Mouse (Mus musculus) common myeloid progenitor, adult 5-6 weeks (primary cell): ENCODE measurements around the gene Vps37d. TPM values are rescaled to one million over a fixed set of nuclear protein-coding genes. Genes with fewer than 3 reads are reported as not detected.

Source experiments
- ATAC-seq: replicated peaks from 2 replicates; pipeline ENCODE4 v1.8.0; 2016; ENCODE audit warnings: low read depth, mild to moderate bottlenecking, moderate TSS enrichment, inconsistent platforms; ENCODE audit not compliant: poor library complexity, severe bottlenecking
- total RNA-seq: library from RNA; stranded (forward); fragments of 200-1000, 187-1606 nt; gene quantifications from 2 replicates; pipeline ENCODE4 v1.2.3, GENCODE M21; 2017

Vps37d gene
- total RNA-seq, 1 experiment from 2014 or later: not detected

- no peak for ATAC-seq
These were observed 42.3 kb downstream of the Vps37d start for GRCm38 (mm10) chr5:135035608-135036359.

GRCm38 (mm10) chr5:135034593-135034992 is 43.5 kb downstream of the Vps37d start:
- ATAC-seq: no peak

- no peak for ATAC-seq
These were observed 45.5 kb downstream of the Vps37d start for GRCm38 (mm10) chr5:135032581-135032980.

DNA sequence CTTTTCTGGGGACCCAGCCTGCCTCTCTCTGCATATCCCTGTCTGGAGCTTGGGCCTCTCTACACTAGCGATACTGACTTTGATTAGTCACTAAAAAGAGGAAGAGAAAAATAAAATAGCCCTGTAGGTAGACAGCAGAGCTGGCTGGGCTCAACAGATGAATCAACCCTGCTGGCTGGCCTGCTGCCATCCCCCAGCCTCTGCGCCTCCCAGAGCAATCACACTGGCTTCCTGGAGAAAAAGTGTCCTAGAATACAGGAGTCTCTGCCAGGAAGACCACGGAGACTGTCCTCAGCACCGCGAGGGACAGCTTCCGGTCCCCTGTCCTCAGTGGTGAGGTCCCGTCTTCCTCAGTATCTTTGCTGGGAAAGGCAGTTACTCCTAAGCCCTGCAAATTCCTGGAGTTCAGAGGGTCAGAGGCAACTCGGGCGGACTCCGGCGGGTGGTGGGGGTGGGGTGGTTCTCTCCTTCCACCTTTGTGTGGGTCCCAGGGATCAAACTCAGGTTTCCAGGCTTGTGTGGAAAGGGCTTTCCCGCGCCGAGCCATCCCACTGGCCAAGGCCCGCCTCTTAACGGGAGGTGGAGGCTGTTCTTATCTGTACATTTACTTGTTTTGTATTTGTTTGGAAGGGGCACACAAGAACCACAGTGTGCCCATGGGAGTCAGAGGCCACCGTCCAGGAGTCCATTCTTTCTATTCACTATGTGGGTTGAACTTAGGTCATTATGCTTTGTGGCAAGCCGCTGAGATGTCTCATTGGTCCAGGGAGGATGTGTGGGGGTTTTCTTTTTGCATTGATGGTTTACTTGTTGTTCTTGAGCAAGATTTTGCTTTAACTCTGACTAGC is 48.8 kb downstream of the Vps37d start:
- peak; percentile 69 for ATAC-seq

DNA sequence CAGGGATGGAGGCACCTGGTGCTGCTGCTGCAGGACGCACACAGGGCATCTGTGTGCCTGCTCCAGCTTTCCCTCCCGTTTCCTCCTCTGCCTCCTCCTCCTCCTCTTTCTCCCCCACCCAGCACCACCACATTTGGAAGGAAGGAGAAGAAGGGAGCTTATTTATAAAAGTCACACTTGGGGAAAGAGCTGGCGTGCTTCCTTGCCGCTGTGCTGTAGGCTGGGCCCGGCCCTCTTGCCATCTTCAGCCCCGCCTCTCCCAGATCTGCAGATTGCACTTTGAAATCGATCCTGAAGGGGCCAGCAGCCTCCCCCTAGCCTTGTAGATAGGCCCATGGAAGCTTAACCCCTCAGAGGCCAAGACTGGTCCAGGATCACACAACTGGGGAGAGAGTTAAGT is 52.2 kb downstream of the Vps37d start:
- no peak for ATAC-seq

DNA sequence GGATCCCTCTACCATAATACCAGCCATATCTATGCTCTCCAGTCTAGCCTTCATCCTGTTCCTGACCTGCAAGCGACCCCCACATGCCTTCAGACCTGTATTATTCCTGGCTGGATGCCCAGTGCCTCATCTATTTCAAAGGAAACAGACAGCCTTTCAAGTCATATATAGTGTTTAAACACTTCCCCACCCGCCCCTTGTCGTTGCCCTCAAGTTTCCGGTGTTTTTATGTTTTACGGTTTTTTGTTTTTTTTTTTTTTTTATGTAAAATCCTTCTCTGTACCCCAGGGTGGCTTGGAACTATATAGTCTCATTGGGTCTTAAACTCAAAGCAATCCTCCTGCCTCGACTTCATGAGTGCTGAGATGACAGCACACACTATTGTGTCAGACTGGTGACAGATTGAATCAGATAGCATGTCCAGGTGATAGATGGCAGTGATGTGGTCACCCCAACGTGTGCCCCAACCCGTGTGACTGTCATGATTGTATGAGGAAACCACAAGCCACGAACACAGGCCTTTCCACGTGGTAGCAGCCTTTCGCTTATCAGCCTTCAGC is 53.3 kb downstream of the Vps37d start:
- peak; percentile 48 for ATAC-seq

GRCm38 (mm10) chr5:135023344-135024173 is 54.5 kb downstream of the Vps37d start, which contains the start of gene Stx1a:
Gene Stx1a (plus strand): TSS chr5:135023482.
- ATAC-seq: peak; percentile 70

Other genes starting within 250 kb of the Vps37d start
- not detected in 2 replicates for gene Tmem270, start 171.5 kb downstream of the Vps37d start, total RNA-seq
- gene Cldn13, start 162.7 kb downstream of the Vps37d start, total RNA-seq: 30.1 and 31.1 TPM in 2 replicates
- 7.4 and 10.0 TPM in 2 replicates for gene Mettl27, start 145.9 kb downstream of the Vps37d start, total RNA-seq
- 0.92 TPM in 1 of 2 replicates, not detected in the other for gene Cldn4, start 131.3 kb downstream of the Vps37d start, total RNA-seq
- not detected in 2 replicates for gene Cldn3, start 92.1 kb downstream of the Vps37d start, total RNA-seq
- 37.5 and 40.1 TPM in 2 replicates for gene Abhd11, start 69.1 kb downstream of the Vps37d start, total RNA-seq
- gene Stx1a, start 54.8 kb downstream of the Vps37d start, total RNA-seq: 0.27 TPM in 1 of 2 replicates, not detected in the other
- gene Dnajc30, start 14.1 kb downstream of the Vps37d start, total RNA-seq: 3.9 and 10.9 TPM in 2 replicates
- gene Bud23, start 13.3 kb downstream of the Vps37d start, total RNA-seq: 46.5 and 71.2 TPM in 2 replicates
- gene Mlxipl, start 11.6 kb upstream of the Vps37d start, total RNA-seq: not detected in 2 replicates
- gene Tbl2, start 71.4 kb upstream of the Vps37d start, total RNA-seq: 12.7 and 18.0 TPM in 2 replicates
- 30.3 and 32.8 TPM in 2 replicates for gene Bcl7b, start 90.0 kb upstream of the Vps37d start, total RNA-seq
- gene Baz1b, start 109.0 kb upstream of the Vps37d start, total RNA-seq: 168 and 188 TPM in 2 replicates
- gene Fzd9, start 173.0 kb upstream of the Vps37d start, total RNA-seq: 0.14 and 0.29 TPM in 2 replicates